Mouse (Mus musculus) E14TG2a.4 (cell line): ENCODE data around the gene Syce3.

Experiments
- H3K27me3 ChIP-seq: 2 replicates; pipeline ENCODE4 v1.6.1; 2014; ENCODE audit warnings: low read length, control low read depth; ENCODE audit not compliant: insufficient read depth
- H3K36me3 ChIP-seq: 2 replicates; pipeline ENCODE4 v1.6.1; 2014; ENCODE audit warnings: low read length, control low read depth; ENCODE audit not compliant: insufficient read depth
- H3K4me1 ChIP-seq: replicated peaks from 2 replicates; pipeline ENCODE4 v1.6.1; 2014; ENCODE audit warnings: low read depth, low read length, control low read depth
- H3K4me3 ChIP-seq: replicated peaks from 2 replicates; pipeline ENCODE4 v1.5.1; 2014; ENCODE audit warnings: mild to moderate bottlenecking, low read length
- H3K9me3 ChIP-seq: 2 replicates; pipeline ENCODE4 v1.6.1; 2014; ENCODE audit warnings: low read length, control low read depth
- CTCF ChIP-seq: conservative IDR thresholded peaks from 2 replicates; pipeline ENCODE4 v1.5.1; 2014; ENCODE audit warnings: low read length
- NANOG ChIP-seq: IDR thresholded peaks from 2 replicates; pipeline ENCODE4 v1.6.1; 2014; ENCODE audit warnings: borderline replicate concordance, low read length, mixed read lengths
- POU5F1 ChIP-seq: IDR thresholded peaks from 2 replicates; pipeline ENCODE4 v1.6.1; 2014; ENCODE audit warnings: low read length, borderline replicate concordance

Syce3 gene

GRCm38 (mm10) chr15:89354455-89354854 lies 55.8 kb downstream of the Syce3 start:
- no peaks in the 10 kb centered on the region for H3K9me3 ChIP-seq
- peak overlapping the region; percentile 98 for H3K4me3 ChIP-seq
- H3K4me1 ChIP-seq = peaks cover 70% of the 10 kb centered on the region
- H3K27me3 ChIP-seq = no peaks in the 10 kb centered on the region
- no peak for TF ChIP-seq CTCF
- TF ChIP-seq POU5F1 = no peak
- no peak for TF ChIP-seq NANOG
- peaks cover 73% of the 10 kb centered on the region for H3K36me3 ChIP-seq

DNA sequence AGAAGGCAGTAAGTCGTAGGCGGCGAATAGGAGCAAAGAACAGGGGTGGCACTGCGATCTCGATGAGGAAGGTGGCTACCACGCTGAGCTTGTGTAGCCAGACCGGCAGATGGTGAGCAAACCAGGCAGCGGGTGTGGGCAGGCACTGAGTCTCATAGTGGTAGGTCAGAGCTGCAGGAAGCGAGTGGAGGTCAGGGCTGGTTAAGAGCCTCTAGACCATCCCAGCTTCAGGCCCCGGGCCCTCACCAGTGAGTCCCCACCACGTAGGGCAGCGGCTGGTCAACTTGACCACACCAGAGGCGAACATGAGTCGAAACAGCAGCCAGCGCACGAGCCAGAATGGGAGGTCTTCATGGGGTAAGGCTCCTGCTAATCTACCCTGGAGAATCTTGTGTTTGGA lies 56.5 kb downstream of the Syce3 start:
- peaks cover 67% of the 10 kb centered on the region for H3K36me3 ChIP-seq
- TF ChIP-seq CTCF = no peak
- no peak for TF ChIP-seq POU5F1
- no peak for TF ChIP-seq NANOG
- H3K9me3 ChIP-seq = no peaks in the 10 kb centered on the region
- no peaks in the 10 kb centered on the region for H3K27me3 ChIP-seq
- H3K4me1 ChIP-seq = peaks cover 64% of the 10 kb centered on the region
- peak overlapping the region; percentile 98; the same call in 1 of the 2 replicates for H3K4me3 ChIP-seq

GRCm38 (mm10) chr15:89352795-89353194 lies 57.5 kb downstream of the Syce3 start:
- Histone ChIP-seq H3K4me3 (peak overlapping the region; percentile 69), H3K9me3 (no peaks in the 10 kb centered on the region), H3K27me3 (no peaks in the 10 kb centered on the region), H3K4me1 (peaks cover 53% of the 10 kb centered on the region), H3K36me3 (peaks cover 61% of the 10 kb centered on the region)
- TF ChIP-seq NANOG (no peak), POU5F1 (no peak), CTCF (no peak)

GRCm38 (mm10) chr15:89352054-89352453 lies 58.2 kb downstream of the Syce3 start:
- Histone ChIP-seq H3K4me1 (peaks cover 46% of the 10 kb centered on the region), H3K4me3 (peak overlapping the region; percentile 69), H3K36me3 (peaks cover 55% of the 10 kb centered on the region), H3K9me3 (no peaks in the 10 kb centered on the region), H3K27me3 (no peaks in the 10 kb centered on the region)
- TF ChIP-seq NANOG (no peak), CTCF (no peak), POU5F1 (no peak)

DNA sequence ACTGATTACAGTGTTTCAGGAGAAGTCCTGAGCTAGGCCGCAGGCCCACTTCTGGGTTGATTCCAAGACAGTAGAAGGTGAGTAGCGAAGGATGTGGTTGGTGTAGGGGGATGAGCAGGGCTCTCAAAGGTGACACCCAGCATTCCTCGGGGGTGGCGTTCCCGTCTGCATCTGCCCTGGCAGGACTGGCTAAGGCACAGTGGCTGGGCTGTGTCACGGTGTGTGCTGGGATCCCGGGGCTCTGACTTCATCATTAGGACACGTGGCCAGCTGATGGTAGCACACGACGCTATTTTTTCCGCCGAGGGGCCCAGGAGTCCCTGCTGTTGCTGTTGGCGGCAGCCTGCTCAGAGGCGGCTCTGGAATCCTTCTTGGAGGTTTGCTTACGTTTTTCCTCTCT lies 59.0 kb downstream of the Syce3 start:
- H3K4me3 ChIP-seq = peak overlapping the region; percentile 69
- H3K27me3 ChIP-seq = no peaks in the 10 kb centered on the region
- peaks cover 44% of the 10 kb centered on the region for H3K4me1 ChIP-seq
- H3K9me3 ChIP-seq = no peaks in the 10 kb centered on the region
- TF ChIP-seq POU5F1 (no peak), CTCF (no peak), NANOG (no peak)
- H3K36me3 ChIP-seq = peaks cover 54% of the 10 kb centered on the region

GRCm38 (mm10) chr15:89350447-89350846 lies 59.9 kb downstream of the Syce3 start:
- no peak overlapping the region for H3K4me3 ChIP-seq
- no peaks in the 10 kb centered on the region for H3K9me3 ChIP-seq
- no peak for TF ChIP-seq NANOG
- TF ChIP-seq POU5F1 = no peak
- TF ChIP-seq CTCF = no peak
- H3K27me3 ChIP-seq = no peaks in the 10 kb centered on the region
- peaks cover 54% of the 10 kb centered on the region for H3K36me3 ChIP-seq
- peaks cover 44% of the 10 kb centered on the region for H3K4me1 ChIP-seq

DNA sequence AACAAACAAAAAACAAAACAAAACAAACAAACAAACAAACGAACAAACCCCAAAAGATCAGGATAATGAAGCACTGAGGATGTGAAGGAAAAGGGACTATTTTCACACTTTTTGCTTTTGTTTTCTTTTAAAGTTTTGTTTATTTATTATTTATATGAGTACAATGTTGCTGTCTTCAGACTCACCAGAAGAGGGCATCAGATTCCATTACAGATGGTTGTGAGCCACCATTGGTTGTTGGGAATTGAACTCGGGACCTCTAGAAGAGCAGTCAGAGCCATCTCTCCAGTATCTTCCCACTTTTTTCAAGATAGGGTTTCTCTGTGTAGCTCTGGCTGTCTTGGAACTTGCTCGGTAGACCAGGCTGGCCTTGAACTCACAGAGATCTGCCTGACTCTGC lies 67.0 kb downstream of the Syce3 start:
- peak; percentile 48 for TF ChIP-seq CTCF
- TF ChIP-seq POU5F1 = no peak
- H3K27me3 ChIP-seq = no peaks in the 10 kb centered on the region

DNA sequence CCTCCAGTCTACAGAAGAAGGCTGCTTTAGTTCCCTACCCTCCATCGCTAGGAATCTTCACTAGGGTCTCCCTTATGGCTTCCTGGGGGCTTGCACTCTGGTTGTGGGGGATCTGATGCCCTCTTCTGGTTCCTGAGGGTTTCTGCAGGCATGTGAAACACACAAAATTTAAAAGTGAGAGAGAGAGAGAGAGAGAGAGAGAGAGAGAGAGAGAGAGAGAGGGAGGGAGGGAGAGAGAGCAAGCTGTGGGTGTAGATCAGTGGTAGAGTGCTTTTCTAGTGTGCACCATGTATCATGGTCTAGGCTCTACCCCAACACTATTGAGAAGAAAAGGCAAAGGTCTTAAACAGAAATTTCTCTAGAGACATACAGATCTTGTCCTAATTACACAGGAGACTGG lies 68.6 kb downstream of the Syce3 start:
- Histone ChIP-seq H3K9me3 (peaks cover 20% of the 10 kb centered on the region), H3K27me3 (no peaks in the 10 kb centered on the region), H3K4me3 (no peak overlapping the region), H3K36me3 (no peaks in the 10 kb centered on the region), H3K4me1 (no peaks in the 10 kb centered on the region)
- no peak for TF ChIP-seq POU5F1
- peak; percentile 22 for TF ChIP-seq CTCF
- TF ChIP-seq NANOG = no peak

More for the DNA sequence above, 67.0 kb downstream of the Syce3 start:
- peaks cover 9% of the 10 kb centered on the region for H3K9me3 ChIP-seq
- no peak overlapping the region for H3K4me3 ChIP-seq
- no peaks in the 10 kb centered on the region for H3K4me1 ChIP-seq
- 0 out of 2 replicates have a peak, but pooled peaks cover 6% of the 10 kb centered on the region for H3K36me3 ChIP-seq
